Mouse (Mus musculus) lung, postnatal 0 days (tissue): ENCODE data around the gene Gjd3.

Experiments
- CTCF ChIP-seq: IDR thresholded peaks from 2 replicates; pipeline ENCODE4 v1.5.1; 2016; ENCODE audit warnings: antibody characterized with exemption, mild to moderate bottlenecking
- EP300 ChIP-seq: IDR thresholded peaks from 2 replicates; pipeline ENCODE4 v1.6.1; 2016; ENCODE audit warnings: antibody characterized with exemption, mild to moderate bottlenecking, control low read depth

DNA sequence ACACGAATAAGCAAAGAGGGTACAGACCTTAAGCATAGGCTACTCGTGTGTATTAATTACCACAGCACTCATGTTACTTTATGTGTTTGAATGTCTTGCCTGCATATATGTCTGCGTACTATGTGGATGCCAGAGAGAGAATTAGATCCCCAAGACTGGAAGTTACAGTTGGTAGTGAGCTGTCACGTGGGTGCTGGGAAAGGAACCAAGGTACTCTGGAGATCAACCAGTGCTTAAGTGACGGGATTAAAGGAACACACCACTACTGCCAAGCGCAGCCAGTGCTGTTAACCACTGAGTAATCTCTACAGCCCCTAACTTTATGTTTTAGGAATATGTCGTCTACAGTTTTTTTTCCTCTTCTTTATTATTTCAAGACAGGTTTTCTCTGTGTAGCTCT, 13.2 kb upstream of the Gjd3 start:
- TF ChIP-seq EP300 (no peak), CTCF (no peak)
